Mouse (Mus musculus) hindbrain, embryonic 11.5 days (tissue): ENCODE measurements around the gene Ednrb. TPM values are rescaled to one million over a fixed set of nuclear protein-coding genes. Genes with fewer than 3 reads are reported as not detected.
"Not testable (repeated sequence)": the region's sequence is repeated elsewhere in the genome, so short reads cannot be mapped to it uniquely, and the experiment has no call there.

Experiments used
- ATAC-seq: fragments of 200-750 bp; cut with Nextera tagmentation; 2 replicates; pipeline ENCODE4 v1.8.0; 2017; ENCODE audit warnings: mild to moderate bottlenecking, moderate TSS enrichment, moderate library complexity; ENCODE audit not compliant: low FRiP score
- DNase-seq: peaks from one replicate; pipeline ENCODE4 v3.0.0-alpha.2; 2015; ENCODE audit warnings: low spot score
- H3K27ac ChIP-seq: fragments of 300-500 bp; sonication (generic); 2 replicates; pipeline ENCODE4 v1.5.1; 2014; ENCODE audit warnings: mild to moderate bottlenecking, low read depth, low read length
- H3K27me3 ChIP-seq: fragments of 300-500 bp; sonication (generic); 2 replicates; pipeline ENCODE4 v1.6.1; 2014; ENCODE audit warnings: mild to moderate bottlenecking, low read length, moderate library complexity, mixed read lengths; ENCODE audit not compliant: control insufficient read depth, insufficient read depth
- H3K36me3 ChIP-seq: fragments of 300-500 bp; sonication (generic); 2 replicates; pipeline ENCODE4 v1.6.1; 2014; ENCODE audit warnings: mild to moderate bottlenecking, low read length, moderate library complexity, mixed read lengths; ENCODE audit not compliant: control insufficient read depth, insufficient read depth
- H3K4me1 ChIP-seq: fragments of 300-500 bp; sonication (generic); replicated peaks from 2 replicates; pipeline ENCODE4 v1.6.1; 2014; ENCODE audit warnings: low read length, mixed read lengths; ENCODE audit not compliant: control insufficient read depth, insufficient read depth
- H3K4me2 ChIP-seq: fragments of 300-500 bp; sonication (generic); replicated peaks from 2 replicates; pipeline ENCODE4 v1.6.1; 2014; ENCODE audit warnings: mild to moderate bottlenecking, low read depth, low read length
- H3K4me3 ChIP-seq: fragments of 300-500 bp; sonication (generic); 2 replicates; pipeline ENCODE4 v1.5.1; 2014; ENCODE audit warnings: low read depth, low read length
- H3K9ac ChIP-seq: fragments of 300-500 bp; sonication (generic); 2 replicates; pipeline ENCODE4 v1.6.1; 2014; ENCODE audit warnings: low read depth, low read length
- H3K9me3 ChIP-seq: fragments of 300-500 bp; sonication (generic); 2 replicates; pipeline ENCODE4 v1.6.1; 2016; ENCODE audit warnings: low read length; ENCODE audit not compliant: control insufficient read depth
- WGBS: fragments of 180-500 bp; shearing (Covaris S2); extraction: QIAGEN DNeasy Blood & Tissue Kit; methylation state at CpG from one replicate; pipeline ENCODE4 v1.1.7; 2014; 5-methylcytosine and 5-hydroxymethylcytosine counted together
- polyA plus RNA-seq: library from polyadenylated mRNA; unstranded; fragments of >200 nt; fragmentation: Nextera tagmentation; extraction: Ambion mirVana; gene quantifications from 2 replicates; pipeline ENCODE4 v1.2.1, GENCODE M21; 2014

Gene Ednrb
- polyA plus RNA-seq, 1 experiment from 2014 or later = 149 TPM

DNA sequence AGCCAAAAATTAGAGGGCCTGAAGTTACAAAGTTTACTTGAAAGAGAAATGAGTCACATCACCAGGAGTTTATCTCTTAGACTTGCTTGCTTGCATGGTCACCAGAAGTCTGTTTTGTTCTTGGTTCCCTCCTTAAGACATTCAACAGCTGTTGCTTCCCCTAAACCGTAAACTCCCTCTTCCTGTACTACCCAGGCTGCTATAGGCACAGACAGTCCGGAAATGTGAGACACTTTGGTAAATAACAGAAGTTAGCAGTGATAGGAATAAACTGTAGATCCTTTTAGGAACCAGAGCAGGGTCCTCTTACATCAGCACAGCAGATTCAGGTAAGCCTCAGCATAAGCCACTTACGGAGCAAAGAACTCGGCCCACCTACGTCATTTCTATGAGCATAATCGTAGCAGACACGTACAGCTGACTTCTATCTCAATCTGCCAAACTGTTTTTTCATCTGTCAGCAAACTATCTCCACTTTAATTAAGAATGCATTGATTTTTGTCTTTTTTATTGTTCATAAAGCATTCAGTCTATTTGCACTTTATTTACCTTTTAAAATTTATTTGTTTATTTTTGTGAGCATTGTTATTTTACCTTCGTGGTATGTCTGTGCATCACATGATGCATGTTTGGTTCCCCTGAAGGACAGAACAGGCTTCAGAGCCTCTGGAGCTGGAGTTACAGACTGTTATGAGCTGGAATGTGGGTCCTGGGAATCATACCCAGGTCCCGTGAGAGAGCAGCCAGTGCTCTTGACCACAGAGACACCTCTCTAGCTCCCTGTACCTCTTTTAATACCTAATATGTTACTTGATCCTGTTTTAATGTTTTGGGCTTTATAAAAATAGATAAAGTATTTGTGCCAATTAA, 58.9 kb downstream of the Ednrb start:
- Histone ChIP-seq H3K27ac (no peak overlapping the region), H3K4me1 (no peaks in the 10 kb centered on the region), H3K27me3 (no peaks in the 10 kb centered on the region), H3K4me2 (no peak overlapping the region), H3K9ac (no peak overlapping the region), H3K36me3 (no peaks in the 10 kb centered on the region), H3K9me3 (no peaks in the 10 kb centered on the region), H3K4me3 (no peak overlapping the region)
- DNase-seq (no peak), ATAC-seq (no peak)
- 81% methylated on average over 9 of the region's 9 CpGs for WGBS

DNA sequence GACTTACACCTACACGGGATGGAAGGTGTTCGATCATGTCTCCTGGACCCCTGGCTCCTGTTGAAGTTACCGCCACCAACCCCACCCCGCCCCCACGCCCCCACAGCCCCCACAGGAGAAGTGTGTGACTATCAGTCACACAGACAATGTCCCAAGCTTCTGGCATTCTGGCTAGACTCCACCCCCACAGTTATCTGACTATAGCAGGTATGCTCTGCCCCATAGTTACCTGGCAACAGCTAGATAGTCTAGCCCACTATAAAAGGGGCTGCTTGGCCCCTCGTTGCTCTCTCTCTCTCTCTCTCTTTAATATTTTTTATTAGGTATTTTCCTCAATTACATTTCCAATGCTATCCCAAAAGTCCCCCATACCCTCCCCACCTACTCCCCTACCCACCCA, 63.9 kb downstream of the Ednrb start:
- not testable (repeated sequence) for H3K4me1 ChIP-seq, H3K9me3 ChIP-seq, DNase-seq, H3K4me2 ChIP-seq, H3K36me3 ChIP-seq, H3K9ac ChIP-seq, H3K27me3 ChIP-seq, H3K27ac ChIP-seq, ATAC-seq, H3K4me3 ChIP-seq
- 93% methylated on average over 6 of the region's 6 CpGs for WGBS

DNA sequence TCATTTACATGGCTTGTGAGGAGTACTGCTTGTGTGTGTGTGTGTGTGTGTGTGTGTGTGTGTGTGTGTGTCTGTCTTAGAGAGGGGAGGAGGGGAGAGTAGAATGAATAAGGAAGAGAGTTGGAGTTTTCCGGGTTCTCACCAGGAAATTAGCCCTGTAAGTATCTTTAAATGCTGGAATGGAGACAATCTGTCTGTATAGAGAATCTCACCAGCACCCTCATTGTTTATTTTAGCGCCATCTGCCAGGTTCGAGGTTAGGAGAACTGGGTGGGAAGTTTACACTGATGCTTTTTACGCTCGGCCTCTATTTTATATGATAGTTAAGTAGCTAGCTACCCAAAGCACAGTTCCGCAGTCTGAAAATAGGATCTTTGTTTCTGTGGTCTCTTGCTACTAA, 64.9 kb downstream of the Ednrb start:
- Histone ChIP-seq H3K9me3 (no peaks in the 10 kb centered on the region), H3K9ac (no peak overlapping the region), H3K4me3 (no peak overlapping the region), H3K4me1 (0 out of 2 replicates have a peak, but pooled peaks cover 3% of the 10 kb centered on the region), H3K27ac (peak overlapping the region; percentile 86), H3K27me3 (no peaks in the 10 kb centered on the region), H3K36me3 (no peaks in the 10 kb centered on the region), H3K4me2 (no peak overlapping the region)
- WGBS = 81% methylated on average over 6 of the region's 6 CpGs
- DNase-seq = peak; percentile 12
- peak; percentile 20; the same call in 1 of the 2 replicates for ATAC-seq

DNA sequence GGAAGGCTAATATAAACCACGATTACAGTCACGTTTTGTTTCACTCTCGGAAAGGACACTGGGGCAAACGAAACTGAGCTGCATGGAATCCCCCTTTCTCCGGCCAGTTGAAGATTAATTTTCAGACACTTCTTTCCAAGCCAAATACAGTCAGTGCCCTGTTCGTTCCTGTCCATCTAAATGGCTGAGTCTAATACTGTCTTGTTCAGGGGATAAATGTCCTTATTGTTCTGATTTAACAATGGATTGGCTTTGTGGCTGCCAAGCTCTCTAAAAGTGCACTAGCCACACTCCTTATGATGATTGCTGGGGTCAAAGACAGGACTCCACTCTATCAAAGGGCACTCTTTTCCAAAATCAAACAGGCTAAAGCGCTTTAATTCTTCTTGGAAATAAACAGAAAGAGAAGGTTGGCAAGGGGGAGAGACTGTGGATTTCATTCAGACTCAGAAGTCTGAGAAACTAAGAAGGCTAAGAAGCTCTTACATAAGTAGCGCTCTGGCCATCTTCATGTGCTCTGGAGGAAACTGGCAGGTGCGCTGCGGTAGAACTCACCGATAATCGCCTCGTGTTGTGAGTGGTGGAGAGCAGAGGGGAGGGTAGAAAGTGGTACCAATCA, 65.6 kb downstream of the Ednrb start:
- peak; percentile 51 for DNase-seq
- Histone ChIP-seq H3K4me2 (peak overlapping the region; percentile 25), H3K4me3 (0 out of 2 replicates have a peak overlapping the region, but pooled peaks have one; percentile 2), H3K36me3 (no peaks in the 10 kb centered on the region), H3K27ac (peak overlapping the region; percentile 86), H3K27me3 (no peaks in the 10 kb centered on the region), H3K9ac (peak overlapping the region; percentile 28), H3K9me3 (no peaks in the 10 kb centered on the region), H3K4me1 (0 out of 2 replicates have a peak, but pooled peaks cover 3% of the 10 kb centered on the region)
- peak; percentile 85 for ATAC-seq
- 36% methylated on average over 13 of the region's 13 CpGs for WGBS

DNA sequence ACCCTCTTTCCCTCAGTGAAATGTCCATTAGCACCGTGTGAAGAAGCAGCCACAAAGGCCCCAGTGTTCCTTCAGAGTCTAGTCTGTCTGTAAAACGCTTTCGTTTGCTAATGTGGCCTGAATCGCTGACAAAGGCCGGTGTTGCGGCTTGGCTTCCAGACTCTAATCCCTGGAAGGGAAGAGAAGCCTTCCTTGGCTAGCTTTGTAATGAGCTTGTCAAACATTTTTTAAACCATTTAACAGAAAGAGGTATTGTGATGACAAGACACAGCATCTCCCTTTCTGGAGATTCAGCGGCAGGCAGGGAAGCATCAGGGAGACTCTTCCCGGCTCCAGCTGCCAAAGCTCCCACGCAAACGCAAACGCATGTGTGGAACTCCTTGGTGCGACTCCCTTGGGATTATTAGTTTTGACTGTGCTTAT, 66.2 kb downstream of the Ednrb start:
- ATAC-seq (peak; percentile 83), DNase-seq (peak; percentile 74)
- Histone ChIP-seq H3K4me3 (peak overlapping the region; percentile 6; the same call in 1 of the 2 replicates), H3K36me3 (no peaks in the 10 kb centered on the region), H3K9ac (peak overlapping the region; percentile 34; the same call in 1 of the 2 replicates), H3K4me1 (0 out of 2 replicates have a peak, but pooled peaks cover 3% of the 10 kb centered on the region), H3K27ac (peak overlapping the region; percentile 86), H3K9me3 (no peaks in the 10 kb centered on the region), H3K27me3 (no peaks in the 10 kb centered on the region), H3K4me2 (peak overlapping the region; percentile 25)
- 8% methylated on average over 12 of the region's 12 CpGs for WGBS

DNA sequence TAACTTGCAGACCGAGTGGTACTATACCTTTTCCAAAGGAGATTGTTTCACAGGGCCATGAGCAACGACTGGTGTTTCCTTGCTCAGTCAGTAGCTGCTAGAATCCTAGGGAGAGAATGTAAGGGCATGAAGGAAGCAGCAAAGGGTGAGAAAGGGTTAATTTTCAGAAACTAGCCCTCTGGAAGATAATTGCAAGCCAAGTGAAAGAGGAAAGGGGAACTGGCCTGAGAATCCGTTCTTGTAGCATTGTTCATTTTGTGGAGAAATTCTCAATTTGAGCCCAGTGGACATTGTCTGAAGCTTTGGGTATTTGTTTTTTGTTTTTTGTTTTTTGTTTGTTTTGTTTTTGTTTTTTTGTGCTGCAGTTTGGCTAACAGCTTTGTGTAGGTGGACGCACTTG, 66.8 kb downstream of the Ednrb start:
- ATAC-seq = no peak
- H3K27ac ChIP-seq = peak overlapping the region; percentile 86
- no peak overlapping the region for H3K9ac ChIP-seq
- H3K27me3 ChIP-seq = no peaks in the 10 kb centered on the region
- 0 out of 2 replicates have a peak, but pooled peaks cover 3% of the 10 kb centered on the region for H3K4me1 ChIP-seq
- no peaks in the 10 kb centered on the region for H3K36me3 ChIP-seq
- no peak overlapping the region for H3K4me2 ChIP-seq
- H3K9me3 ChIP-seq = no peaks in the 10 kb centered on the region
- DNase-seq = peak; percentile 35
- H3K4me3 ChIP-seq = no peak overlapping the region
- 36% methylated on average over 4 of the region's 4 CpGs for WGBS

DNA sequence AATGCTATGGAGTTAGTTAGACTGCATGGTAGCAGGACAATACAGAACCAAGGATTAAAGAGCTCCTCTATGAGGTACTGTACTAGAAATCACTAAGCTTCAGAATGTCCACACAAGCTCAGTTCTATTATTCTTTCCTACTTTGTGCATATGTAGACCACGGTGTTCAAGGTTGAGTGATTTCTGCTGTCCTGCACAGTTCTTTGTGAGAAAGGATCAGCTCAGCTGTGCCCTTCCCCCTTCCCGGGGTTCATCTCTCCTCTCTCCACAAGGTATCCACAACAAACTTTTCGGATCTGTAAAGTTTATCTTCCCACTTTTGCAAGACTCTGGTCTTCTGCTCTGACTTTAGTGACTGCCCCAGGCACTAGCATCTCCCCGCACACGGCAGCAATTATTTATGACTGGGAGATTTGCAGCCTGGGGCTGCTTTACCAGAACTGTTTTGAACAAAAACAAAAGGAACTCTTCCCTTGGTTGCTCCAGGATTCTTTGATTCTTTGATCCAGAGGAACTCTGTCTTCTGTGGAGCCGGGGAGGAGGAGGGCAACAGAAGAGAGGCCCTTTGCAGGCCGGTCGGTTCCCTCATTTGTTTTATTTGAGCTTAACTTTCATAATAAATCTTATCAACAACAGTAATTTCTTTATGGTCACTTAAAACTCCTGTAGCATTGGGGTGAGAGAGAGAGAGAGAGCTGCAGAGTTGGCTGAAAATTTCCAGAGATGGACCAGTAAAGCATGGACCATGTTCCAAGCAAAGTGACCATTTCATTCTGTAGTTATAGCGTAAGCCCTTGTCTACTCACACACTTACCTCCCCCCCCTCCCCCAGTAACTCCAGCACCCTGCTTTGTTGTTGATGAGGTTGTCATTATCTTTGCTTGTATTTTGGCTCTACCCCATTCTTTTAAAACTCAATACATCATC, 74.6 kb downstream of the Ednrb start:
- H3K27me3 ChIP-seq = no peaks in the 10 kb centered on the region
- H3K9me3 ChIP-seq = no peaks in the 10 kb centered on the region
- H3K9ac ChIP-seq = no peak overlapping the region
- no peak overlapping the region for H3K4me2 ChIP-seq
- ATAC-seq = no peak
- H3K4me1 ChIP-seq = no peaks in the 10 kb centered on the region
- H3K27ac ChIP-seq = no peak overlapping the region
- WGBS = 27% methylated on average over 9 of the region's 9 CpGs
- DNase-seq = peak; percentile 12
- H3K36me3 ChIP-seq = no peaks in the 10 kb centered on the region
- no peak overlapping the region for H3K4me3 ChIP-seq

DNA sequence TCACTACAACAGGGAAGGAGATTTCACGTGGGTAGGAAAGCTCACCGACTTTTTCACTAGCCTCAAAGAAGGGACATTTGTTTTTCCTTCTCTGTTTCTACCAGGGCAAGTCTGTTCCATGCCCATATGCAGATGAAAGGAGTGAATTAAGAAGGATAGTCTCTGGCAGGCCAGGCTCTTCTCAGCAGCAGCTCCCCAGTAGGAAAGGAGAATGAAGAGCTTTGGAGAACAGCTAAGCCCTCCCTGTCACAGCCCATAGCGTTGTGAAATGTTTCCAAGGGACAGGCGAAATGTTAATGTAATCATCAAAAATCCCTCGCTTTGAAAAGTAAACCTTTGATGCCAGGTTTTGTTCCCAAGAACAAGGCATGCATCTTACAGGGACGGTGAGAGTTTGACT, 76.7 kb downstream of the Ednrb start:
- Histone ChIP-seq H3K9ac (no peak overlapping the region), H3K27me3 (no peaks in the 10 kb centered on the region), H3K36me3 (no peaks in the 10 kb centered on the region), H3K27ac (no peak overlapping the region), H3K9me3 (no peaks in the 10 kb centered on the region), H3K4me1 (no peaks in the 10 kb centered on the region), H3K4me2 (no peak overlapping the region), H3K4me3 (no peak overlapping the region)
- ATAC-seq (no peak), DNase-seq (no peak)
- 68% methylated on average over 6 of the region's 6 CpGs for WGBS
